Mouse (Mus musculus) liver, embryonic 14.5 days (tissue): ENCODE results near the gene Gpr171.
A peak's percentile ranks its signal among the peaks of the same experiment; 100 is the strongest.

Source experiments
- CTCF ChIP-seq: IDR thresholded peaks from 2 replicates; pipeline ENCODE4 v1.5.1; 2016; ENCODE audit warnings: antibody characterized with exemption, low read depth, control low read depth
- EP300 ChIP-seq: IDR thresholded peaks from 2 replicates; pipeline ENCODE4 v1.6.1; 2016; ENCODE audit warnings: antibody characterized with exemption, low read depth

- TF ChIP-seq CTCF (peak; percentile 87), EP300 (no peak)
These were observed 22.3 kb downstream of the Gpr171 start for GRCm38 (mm10) chr3:59079327-59079726.
